Mouse (Mus musculus) retina, adult 2 months (tissue): ENCODE results near the gene Olfr1189.
"Not testable (repeated sequence)": the region's sequence is repeated elsewhere in the genome, so short reads cannot be mapped to it uniquely, and the experiment has no call there.

Experiments used
- DNase-seq: peaks from one replicate; pipeline ENCODE4 v3.0.0-alpha.2; 2012; ENCODE audit warnings: low read depth, low spot score

Olfr1189 gene

GRCm38 (mm10) chr2:88586154-88586553 is at the start of gene Olfr1189:
Gene Olfr1189 (plus strand): TSS chr2:88586454.
- DNase-seq, result no peak

GRCm38 (mm10) chr2:88556635-88557034 is 29.6 kb upstream of the Olfr1189 start, which contains the start of gene Olfr1188:
Gene Olfr1188 (plus strand): TSS chr2:88556935.
- no peak for DNase-seq

- not testable (repeated sequence) for DNase-seq
These were observed 13.6 kb upstream of the Olfr1189 start for GRCm38 (mm10) chr2:88572696-88573095.

- DNase-seq, result not testable (repeated sequence)
These were observed 54.0 kb downstream of the Olfr1189 start, which contains the start of gene Olfr1191-ps1 for GRCm38 (mm10) chr2:88640242-88640641. Gene Olfr1191-ps1 (plus strand): TSS chr2:88640542.
